Mouse (Mus musculus): ENCODE measurements at regions not wholly inside any gene's neighbourhood (a gene's known extent, or its start where the extent isn't known, plus 50 kb on each side); places are given as distances from the start of the nearest gene placed in this dataset.

DNA sequence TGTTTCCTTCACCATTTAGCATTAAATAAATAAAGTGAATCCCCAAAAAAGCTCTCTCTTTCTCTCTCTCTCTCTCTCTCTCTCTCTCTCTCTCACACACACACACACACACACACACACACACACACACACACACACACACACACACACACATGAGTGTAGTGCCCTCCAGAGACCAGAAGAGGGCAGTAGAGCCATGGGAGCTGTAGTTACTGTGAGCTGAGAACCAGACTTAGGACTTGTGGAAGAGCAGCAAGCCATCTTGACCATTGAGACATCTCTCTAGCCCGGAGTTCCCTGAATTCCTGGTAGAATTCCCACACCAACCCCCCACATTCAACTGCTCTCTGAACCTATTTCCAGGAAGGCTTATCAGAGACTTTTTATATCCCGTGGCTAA is 190.3 kb downstream of the Rplp1 start:
- TF ChIP-seq CTCF (IDR thresholded peaks at IDR 0.05; ENCODE audit: low read depth) (peak; percentile 53), EP300 (IDR thresholded peaks at IDR 0.05; ENCODE audit: low read depth) (no peak)
